Mouse (Mus musculus) T-cell, adult 2 months (primary cell): ENCODE results near the gene Crct1.

Source experiments
- DNase-seq: peaks from one replicate; pipeline ENCODE4 v3.0.0; 2022; ENCODE audit warnings: low spot score

Crct1 gene

DNA sequence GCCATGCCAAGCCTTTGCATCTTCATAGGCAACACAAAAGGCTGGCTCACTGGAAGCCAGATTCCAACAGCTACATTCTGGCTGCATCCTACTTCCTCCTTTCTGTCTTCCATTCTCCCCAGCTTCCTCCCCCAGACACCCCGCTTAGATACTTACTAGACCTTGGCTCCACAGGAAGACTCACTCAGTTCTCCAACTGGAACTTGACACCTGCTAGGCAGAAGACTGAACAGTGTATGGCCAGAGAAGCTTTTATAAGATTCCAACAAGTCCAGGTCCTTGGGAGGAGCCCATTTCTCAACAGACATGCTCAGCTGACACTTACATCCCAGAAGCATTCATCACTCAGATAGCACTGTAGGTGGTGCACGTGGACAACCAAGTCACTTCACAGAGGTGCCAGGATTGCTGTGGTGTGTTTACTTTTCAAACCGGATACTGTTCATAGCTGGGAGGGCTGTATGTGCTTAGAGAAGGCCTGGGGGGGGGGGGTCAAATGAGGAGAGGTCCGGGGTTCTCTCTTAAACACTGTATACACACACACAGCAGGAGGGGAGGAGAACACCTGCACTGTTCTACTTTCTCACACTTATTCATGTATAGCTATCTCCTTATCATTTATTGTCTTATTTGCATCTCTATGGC, at the start of gene Crct1:
Crct1 (minus strand) TSS at position 228 of the 645 bp plus-strand sequence.
- DNase-seq, result no peak

DNA sequence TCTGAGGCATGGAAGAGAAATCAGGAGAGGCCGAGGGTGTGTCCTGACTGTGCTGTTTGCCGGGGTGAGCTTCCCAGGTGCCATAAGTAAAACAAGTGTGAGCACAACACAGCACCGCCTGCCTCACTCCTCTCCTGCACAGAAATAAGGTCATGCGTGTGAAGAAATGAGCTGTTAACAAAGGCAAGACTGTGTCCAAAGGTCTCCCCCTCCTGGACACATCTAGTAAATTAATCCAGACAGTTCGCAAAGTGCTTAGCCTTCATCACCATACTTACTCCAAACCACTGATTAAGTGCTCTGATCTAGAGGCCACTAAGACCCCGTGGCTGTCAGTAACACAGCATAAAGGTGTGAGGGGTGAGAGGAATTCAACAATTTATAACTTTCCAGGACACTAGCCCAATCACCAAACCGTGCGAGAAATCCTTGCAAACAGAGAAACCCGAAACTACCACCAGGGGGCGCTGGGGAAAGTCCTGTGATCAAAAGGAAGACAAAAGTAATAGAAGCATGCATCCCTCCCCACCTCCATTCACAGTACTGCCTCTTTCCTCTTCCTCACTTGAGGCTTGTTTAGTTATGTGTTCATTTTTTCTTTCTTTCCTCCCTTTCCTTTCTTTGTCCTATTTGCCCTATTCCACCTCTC, 37.5 kb upstream of the Crct1 start:
- no peak for DNase-seq

DNA sequence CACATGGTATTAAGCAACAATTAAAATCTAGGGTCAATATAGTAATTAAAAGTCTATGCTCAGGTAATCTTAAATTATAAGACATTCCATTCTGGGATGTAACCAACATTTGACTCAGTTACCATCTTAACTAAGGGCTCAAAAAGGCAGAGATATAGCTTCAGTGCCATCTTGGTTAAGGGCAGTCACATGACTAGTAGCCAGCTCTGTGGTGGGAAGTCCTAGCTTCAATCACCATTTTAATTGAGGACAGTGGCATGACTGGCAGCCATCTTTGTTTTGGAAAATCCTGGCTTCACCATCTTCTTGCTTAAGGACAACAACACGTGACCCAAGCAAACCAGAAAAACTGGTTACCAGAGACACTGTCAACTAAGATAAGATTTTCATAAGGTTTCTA, 34.7 kb upstream of the Crct1 start:
- DNase-seq, result no peak

DNA sequence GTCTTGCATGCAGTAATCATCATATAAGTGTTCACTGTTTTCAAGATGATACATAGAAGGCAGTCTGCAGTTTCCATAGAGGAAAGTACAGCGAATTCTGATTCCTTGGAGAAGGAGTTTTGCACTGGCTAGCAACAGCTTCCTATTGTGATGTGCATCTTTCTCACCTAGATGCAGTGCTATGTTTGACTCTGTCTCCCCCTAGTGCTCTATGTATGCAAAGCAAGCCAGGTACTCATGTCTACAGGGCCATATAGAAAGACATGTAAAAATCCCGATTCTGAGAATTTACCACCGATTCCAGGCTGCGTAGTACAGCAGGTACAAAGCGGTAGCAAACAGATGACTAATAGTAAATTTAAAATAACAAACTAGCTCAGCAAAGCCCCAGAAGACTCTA, 16.0 kb upstream of the Crct1 start:
- DNase-seq, result no peak

DNA sequence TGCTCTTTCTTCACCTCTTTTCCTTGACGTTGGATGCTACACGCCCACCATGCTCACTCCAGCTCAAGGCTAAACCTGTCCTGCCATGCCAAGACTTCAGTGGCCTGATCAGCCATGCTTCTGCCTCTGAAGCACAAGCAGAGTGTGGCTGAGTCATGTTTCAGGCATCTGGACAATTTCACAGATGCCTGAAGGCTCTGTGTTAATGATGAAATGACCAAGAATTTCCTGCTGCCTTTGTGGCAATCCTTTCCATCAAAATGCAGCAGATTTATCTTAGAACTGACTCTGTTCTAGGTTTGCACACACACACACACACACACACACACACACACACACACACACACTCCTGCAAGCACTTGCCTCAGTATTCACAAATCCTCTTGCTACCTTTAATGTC, 10.0 kb upstream of the Crct1 start:
- DNase-seq, result no peak

DNA sequence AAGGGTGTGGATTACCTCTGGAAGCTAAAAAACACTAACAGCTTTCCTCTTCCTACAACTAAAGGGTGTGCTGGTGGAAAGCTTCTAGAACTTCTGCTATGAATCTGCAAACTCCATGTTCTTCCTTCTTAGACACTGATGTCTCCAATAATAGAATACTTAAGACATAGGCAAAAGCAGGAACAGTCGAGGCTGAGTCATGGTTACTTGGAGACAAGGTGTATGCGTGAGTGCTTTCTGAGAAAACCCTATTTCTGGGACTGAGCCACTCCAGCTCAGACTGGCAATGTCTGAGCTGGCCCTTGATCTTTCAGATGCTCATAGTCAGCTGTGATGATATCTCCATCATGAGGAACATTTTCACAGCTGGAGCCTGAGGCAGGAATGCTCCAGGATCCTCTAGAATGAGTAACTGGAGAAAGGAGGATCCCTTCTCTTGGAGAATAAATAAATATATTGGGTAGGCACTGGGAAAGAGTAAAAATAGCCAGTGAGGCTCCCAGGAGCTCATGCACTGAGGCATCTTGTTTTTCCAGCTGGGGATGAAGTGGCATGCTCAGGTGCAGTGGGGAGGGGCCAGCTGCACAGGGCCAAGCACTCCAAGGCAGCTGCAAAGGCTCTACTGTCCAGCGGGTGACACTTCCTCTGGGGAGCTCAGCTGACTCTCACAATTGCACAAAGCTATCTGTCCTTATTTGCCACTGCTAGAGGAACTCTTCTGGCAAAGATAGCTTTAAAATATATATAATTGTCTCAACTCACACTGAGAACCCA, 8.1 kb upstream of the Crct1 start:
- DNase-seq, result no peak

DNA sequence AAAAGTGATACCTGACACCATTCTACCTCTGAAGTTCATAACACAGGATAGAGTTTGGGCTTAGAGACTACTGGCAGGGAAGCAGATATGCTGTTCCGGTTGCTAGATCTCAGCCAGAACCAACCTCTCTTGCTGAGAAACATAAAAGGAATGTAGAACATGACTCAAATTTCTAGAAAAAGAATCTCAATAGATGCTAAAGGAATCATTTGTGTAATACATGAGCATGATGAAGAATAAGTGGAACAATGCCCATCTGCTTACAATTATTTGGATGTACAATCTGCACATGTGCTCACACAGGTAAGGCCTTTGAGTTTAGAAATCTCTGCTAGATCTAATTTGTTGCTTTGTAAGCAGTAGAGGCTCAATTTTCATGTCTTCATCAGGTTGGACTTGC, 5.7 kb upstream of the Crct1 start:
- DNase-seq, result no peak

DNA sequence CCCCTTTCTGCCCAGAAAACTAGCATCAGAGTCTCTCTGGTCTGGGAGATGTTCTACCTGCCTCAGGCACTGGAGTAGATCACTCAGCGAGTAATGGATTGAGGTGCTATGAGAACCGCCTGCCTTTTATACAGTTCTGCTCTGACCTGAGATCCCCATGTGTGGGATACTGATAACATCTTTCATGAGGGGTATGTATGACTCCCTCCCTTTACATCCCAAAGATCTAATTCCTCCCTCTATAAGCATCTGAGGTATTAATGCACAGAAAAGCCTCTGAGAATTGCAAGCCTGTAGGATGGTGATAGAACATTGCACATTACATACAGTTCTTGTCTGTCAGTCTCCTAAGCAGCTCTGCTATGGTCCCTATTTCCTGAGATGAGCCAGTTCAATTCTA, 3.5 kb upstream of the Crct1 start, which contains the start of gene Lce1m:
Lce1m (minus strand) TSS at position 101 of the 400 bp plus-strand sequence.
- no peak for DNase-seq

DNA sequence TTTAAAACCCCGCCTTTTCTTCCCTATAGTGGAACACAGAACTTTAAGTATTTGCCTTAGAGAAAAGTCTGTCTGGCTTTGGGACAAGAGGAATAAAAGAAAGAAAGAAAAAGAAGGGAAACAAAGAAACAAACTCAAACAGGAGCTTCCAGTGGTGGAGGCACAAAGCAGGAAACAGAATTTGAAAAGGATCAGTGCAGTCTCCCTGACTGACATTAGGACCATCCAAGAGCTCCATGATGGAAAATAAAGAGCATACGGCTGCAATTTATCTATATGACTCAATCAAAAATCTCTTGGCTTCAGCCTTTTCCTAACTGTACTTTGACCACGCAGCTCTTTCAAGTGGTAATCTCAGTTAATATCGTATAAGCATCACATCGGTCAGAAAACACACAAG, 616 bp downstream of the Crct1 start:
- no peak for DNase-seq

DNA sequence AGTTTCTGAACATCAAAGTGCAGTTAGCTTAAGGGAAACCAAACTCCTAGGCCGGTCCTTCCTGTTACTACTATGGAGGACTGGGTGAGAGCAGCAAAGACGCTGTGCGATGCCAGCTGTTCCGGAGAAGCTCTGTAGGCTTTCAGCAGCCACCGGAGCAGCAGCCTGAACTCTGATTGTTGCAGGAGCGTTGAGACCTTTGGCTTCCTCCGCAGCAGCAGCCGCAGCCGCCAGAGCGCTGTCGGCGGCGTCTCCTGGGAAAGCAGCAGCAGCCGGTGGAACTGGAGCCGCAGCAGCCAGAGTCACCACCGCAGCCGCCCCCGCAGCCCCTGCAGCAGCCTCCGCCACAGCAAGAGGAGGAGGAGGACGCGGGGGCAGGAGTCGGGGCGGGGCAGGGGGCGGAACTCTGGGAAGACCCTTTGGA, 1.1 kb downstream of the Crct1 start:
- DNase-seq, result no peak

DNA sequence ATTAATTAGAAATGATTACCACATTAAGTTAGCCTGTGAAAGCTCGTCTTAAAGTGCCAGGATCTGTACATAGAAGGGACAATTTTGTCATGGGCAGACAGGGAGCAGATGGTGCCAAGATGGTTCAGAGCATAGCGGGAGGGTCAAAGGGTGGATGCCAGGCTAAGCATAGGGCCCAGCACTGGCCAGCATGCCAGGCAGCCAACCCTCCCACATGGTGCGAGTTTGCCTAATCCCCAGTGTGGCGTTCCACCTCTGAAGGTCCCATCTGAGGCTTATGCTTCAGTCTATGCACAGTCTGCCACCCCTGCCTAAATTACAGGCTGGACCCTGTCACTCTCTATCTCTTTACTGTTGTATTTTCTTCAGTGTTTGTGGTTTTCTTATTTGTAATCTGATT, 12.6 kb downstream of the Crct1 start:
- DNase-seq, result no peak

DNA sequence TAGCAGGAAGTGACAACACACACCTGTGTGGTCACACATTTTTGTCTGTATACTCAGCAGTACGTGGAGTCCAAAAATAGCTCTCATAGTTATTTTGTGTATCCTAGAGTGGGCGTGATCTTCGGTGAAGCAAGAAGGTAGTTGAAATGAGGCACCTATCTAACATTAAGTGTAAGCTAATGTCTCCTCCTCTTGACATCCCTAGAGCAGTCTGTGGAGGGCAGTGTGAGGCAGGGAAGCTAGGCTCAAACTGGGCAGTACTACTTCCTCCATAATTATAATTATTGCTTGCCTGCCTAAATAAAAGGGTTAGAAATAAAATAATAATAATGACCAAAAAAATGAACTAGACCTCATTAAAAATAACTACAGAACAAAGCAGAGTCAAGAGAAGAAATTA, 14.9 kb downstream of the Crct1 start:
- DNase-seq, result no peak

DNA sequence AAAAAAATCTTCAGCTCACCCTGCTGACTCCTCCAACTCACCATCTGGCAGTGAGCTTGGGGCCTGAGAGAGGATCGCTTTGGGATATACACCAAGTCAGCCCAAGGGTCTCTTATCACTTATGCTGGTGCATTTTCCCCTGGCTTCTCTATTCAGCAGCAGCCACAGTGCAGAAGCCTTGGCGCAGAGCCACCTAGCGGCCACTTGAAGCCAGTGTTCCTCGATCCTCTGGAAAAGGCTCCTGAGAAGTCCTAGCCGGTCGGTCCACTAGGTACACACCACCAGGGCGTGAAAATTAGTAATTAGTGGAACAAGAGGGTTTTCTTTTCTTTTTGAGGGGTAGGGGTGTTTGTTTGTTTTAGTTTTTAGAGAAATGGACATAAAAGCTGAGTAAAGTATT, 16.8 kb downstream of the Crct1 start:
- DNase-seq, result no peak

DNA sequence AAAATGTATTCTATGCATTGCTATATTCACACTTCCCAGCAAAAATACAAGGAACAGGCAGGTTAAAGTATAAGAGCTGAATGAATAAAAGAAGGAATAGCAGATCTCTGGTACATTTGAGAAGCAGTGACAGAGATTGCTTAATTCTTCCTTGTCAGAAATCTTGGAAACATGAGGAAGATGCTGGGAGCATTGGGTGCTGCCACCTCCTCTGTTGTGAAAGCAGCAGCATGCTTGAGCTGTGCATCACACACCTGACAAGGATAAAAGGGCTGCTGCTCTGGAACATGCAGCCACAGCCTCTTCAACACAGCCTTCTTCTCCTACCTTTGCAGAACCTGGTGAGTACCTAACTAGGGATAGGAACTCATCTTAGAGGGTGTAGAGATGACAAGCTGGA, 23.6 kb downstream of the Crct1 start, which contains the start of gene Lce3f:
Lce3f (plus strand) TSS at position 301 of the 400 bp plus-strand sequence.
- no peak for DNase-seq

DNA sequence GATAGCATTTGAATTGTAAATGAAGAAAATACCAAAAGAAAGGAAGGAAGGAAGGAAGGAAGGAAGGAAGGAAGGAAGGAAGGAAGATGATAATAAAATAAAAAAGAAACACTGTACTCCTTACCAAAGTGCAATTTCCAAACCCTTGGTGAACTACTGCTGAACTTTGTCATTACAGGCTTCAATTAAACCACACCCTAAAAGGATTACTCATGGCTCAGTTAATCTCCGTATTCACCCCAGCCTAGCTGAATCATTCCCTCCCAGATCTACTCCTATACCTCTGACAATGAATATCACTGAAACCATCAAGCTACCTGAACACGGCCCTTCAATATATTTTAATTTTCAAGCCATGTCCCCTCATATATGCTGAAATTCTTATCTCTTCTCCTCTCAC, 37.0 kb downstream of the Crct1 start:
- no peak for DNase-seq

DNA sequence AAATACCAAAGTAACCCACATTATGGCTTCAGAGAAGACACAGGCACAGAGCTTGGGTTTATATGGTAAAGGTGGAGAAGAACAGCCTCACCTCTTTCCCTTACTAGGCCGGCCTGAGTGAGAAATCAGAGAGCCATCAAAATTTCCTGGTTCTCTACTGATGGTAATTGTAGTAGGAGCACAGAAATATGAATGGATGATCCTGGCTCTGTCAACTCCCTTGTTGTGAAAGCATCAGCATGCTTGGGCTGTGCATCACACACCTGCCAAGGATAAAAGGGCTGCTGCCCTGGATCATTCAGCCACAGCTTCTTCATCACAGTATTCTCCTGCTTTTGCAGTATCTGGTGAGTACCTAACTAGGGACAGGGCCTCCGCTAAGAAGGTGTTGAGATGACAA, 48.7 kb downstream of the Crct1 start, which contains the start of gene Lce3e:
Lce3e (plus strand) TSS at position 301 of the 400 bp plus-strand sequence.
- DNase-seq, result no peak
